Mouse (Mus musculus) heart, postnatal 0 days (tissue): ENCODE measurements around the gene Ms4a8a.

ENCODE experiments used
- CTCF ChIP-seq: IDR thresholded peaks from 2 replicates; pipeline ENCODE4 v1.5.1; 2016; ENCODE audit warnings: antibody characterized with exemption, control low read depth, low read depth
- EP300 ChIP-seq: IDR thresholded peaks from 2 replicates; pipeline ENCODE4 v1.6.1; 2016; ENCODE audit warnings: antibody characterized with exemption, low read depth

- TF ChIP-seq CTCF (no peak), EP300 (no peak)
These were observed 36.3 kb downstream of the Ms4a8a start for GRCm38 (mm10) chr19:11044671-11044995.
